ENCODE assay signal across 36 mouse cellular contexts in genomic region chr3:22976801-22977200, GRCm38 (mm10).
"Had no signal": no experiment of that assay in that cellular context is flagged by ENCODE, and none has a peak within 500 bp of the region (broad histone marks: within the 10 kb centered on the region; RNA-seq: fewer than 3 reads in every experiment).

No protein-coding gene starts in this region.

- DNase-seq: heart, postnatal 10 days; heart, postnatal 14 days; heart, postnatal 36 days; heart, postnatal 4 days; kidney, adult 11 months; kidney, adult 18-20 months; kidney, adult 2 months; kidney, adult 8-10 months; kidney, adult 9 months; kidney, postnatal 10 days; kidney, postnatal 14 days; kidney, postnatal 25 days; kidney, postnatal 36 days; kidney, postnatal 4 days; layer of hippocampus, adult 9-11 months; layer of hippocampus, postnatal 36 days had no signal

- H3K27me3 ChIP-seq: heart, embryonic 12.5 days; heart, embryonic 13.5 days; heart, embryonic 15.5 days; hindbrain, embryonic 12.5 days; hindbrain, embryonic 13.5 days; hindbrain, embryonic 15.5 days; intestine, embryonic 15.5 days; kidney, embryonic 15.5 days had no signal

- H3K36me3 ChIP-seq: heart, embryonic 10.5 days; heart, embryonic 12.5 days; heart, embryonic 13.5 days; heart, embryonic 15.5 days; hindbrain, embryonic 10.5 days; hindbrain, embryonic 12.5 days; hindbrain, embryonic 13.5 days; hindbrain, embryonic 15.5 days; intestine, embryonic 15.5 days; kidney, embryonic 15.5 days had no signal

- H3K9me3 ChIP-seq: heart, embryonic 10.5 days; heart, embryonic 12.5 days; heart, embryonic 13.5 days; heart, embryonic 15.5 days; hindbrain, embryonic 10.5 days; hindbrain, embryonic 12.5 days; hindbrain, embryonic 13.5 days; hindbrain, embryonic 15.5 days; intestine, embryonic 15.5 days; kidney, embryonic 15.5 days had no signal

- H3K9ac ChIP-seq: heart, embryonic 12.5 days; heart, embryonic 13.5 days; heart, embryonic 15.5 days; hindbrain, embryonic 12.5 days; hindbrain, embryonic 13.5 days; hindbrain, embryonic 14.5 days; hindbrain, embryonic 15.5 days; intestine, embryonic 15.5 days; kidney, embryonic 15.5 days had no signal

- ATAC-seq: hindbrain, embryonic 16.5 days; hindbrain, postnatal 0 days; inflammation-experienced regulatory T-cells, adult 6 months; intestine, embryonic 15.5 days; intestine, embryonic 16.5 days; intestine, postnatal 0 days had no signal

- H3K27ac ChIP-seq: heart, embryonic 10.5 days; heart, embryonic 13.5 days; heart, embryonic 15.5 days; hindbrain, embryonic 10.5 days; hindbrain, embryonic 12.5 days; hindbrain, embryonic 13.5 days; hindbrain, embryonic 14.5 days; hindbrain, embryonic 15.5 days; hindbrain, postnatal 0 days; intestine, embryonic 15.5 days; kidney, embryonic 15.5 days; kidney, postnatal 0 days; layer of hippocampus, adult 2 months; left cerebral cortex, adult 2 months had no signal

- H3K4me2 ChIP-seq: heart, embryonic 11.5 days; heart, embryonic 12.5 days; heart, embryonic 13.5 days; heart, embryonic 15.5 days; hindbrain, embryonic 12.5 days; hindbrain, embryonic 13.5 days; hindbrain, embryonic 14.5 days; hindbrain, embryonic 15.5 days; intestine, embryonic 15.5 days; kidney, embryonic 15.5 days had no signal

- H3K4me3 ChIP-seq: heart, embryonic 10.5 days; heart, embryonic 12.5 days; heart, embryonic 13.5 days; heart, embryonic 15.5 days; hindbrain, embryonic 10.5 days; hindbrain, embryonic 12.5 days; hindbrain, embryonic 13.5 days; hindbrain, embryonic 15.5 days; intestine, embryonic 15.5 days; kidney, embryonic 15.5 days; layer of hippocampus, adult 2 months; left cerebral cortex, adult 2 months had no signal

- H3K4me1 ChIP-seq: heart, embryonic 10.5 days; heart, embryonic 12.5 days; heart, embryonic 13.5 days; heart, embryonic 15.5 days; hindbrain, embryonic 10.5 days; hindbrain, embryonic 12.5 days; hindbrain, embryonic 13.5 days; hindbrain, embryonic 15.5 days; intestine, embryonic 15.5 days; kidney, embryonic 15.5 days had no signal
